Mouse (Mus musculus) neutrophil, adult 5-6 weeks (primary cell): Measurements from ENCODE around the gene Ubl3. TPM values are rescaled to one million over a fixed set of nuclear protein-coding genes. Genes with fewer than 3 reads are reported as not detected.

Experiments used
- total RNA-seq: library from RNA; stranded (forward); fragments of 200-1000 nt; gene quantifications from 2 replicates; pipeline ENCODE4 v1.2.3, GENCODE M21; 2017

The Ubl3 gene
- total RNA-seq, 1 experiment from 2014 or later = 186 TPM

Other genes starting within 250 kb of the Ubl3 start
- 13.2 and 15.1 TPM in 2 replicates for gene Slc7a1, start 152.9 kb downstream of the Ubl3 start, total RNA-seq